ENCODE assay signal across 8 mouse cellular contexts in the genomic region with DNA sequence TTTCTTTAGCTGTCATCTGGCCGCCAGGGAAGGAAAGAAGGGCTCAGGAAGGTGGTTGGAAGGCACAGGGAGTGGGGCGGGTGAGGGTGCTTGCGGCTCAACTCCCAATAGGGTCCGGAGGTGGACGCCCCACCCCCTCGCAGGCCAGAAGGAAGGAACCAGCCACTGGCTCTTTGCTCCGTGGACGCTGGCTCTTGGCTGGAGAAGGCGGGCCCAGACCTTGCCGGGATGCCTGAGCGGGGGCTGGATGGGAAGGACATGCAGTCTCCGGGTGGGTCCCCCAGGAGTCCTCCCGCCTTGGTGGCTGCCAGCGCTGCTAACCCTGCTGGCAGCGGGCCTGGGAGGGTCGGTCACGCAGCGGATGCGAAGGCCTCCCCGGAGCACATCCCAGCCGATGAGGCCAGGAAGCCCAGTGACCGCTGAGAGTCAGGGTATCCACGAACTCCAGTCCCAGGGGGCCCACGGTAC. TPM values are rescaled to one million over a fixed set of nuclear protein-coding genes. Genes with fewer than 3 reads are reported as not detected.
DNase-seq lines count a peak whose midpoint lies in the region; ATAC-seq and TF ChIP-seq lines count a peak whose summit lies in the region.

No protein-coding gene starts in this region.

- peak overlapping the region; percentile 22 for H3K4me3 ChIP-seq in ES-Bruce4 (ENCODE audit: low read depth, low read length)
- peak overlapping the region; percentile 53 for H3K4me3 ChIP-seq in hindbrain, embryonic 10.5 days
- peak overlapping the region; percentile 10 for H3K4me3 ChIP-seq in limb, embryonic 11.5 days (ENCODE audit: low read depth, low read length)
- peak overlapping the region; percentile 20; the same call in 1 of the 2 replicates for H3K4me3 ChIP-seq in midbrain, embryonic 13.5 days (replicated peaks)

- ATAC-seq in limb, embryonic 11.5 days (ENCODE audit: insufficient number of reproducible peaks, low FRiP score, low TSS enrichment, low read depth): peak; percentile 53
- ATAC-seq in midbrain, embryonic 13.5 days: peak; percentile 48; the same call in 1 of the 2 replicates

- H3K9ac ChIP-seq in ES-Bruce4 (ENCODE audit: low read depth, poor library complexity, severe bottlenecking): peak overlapping the region; percentile 34
- H3K9ac ChIP-seq in limb, embryonic 11.5 days (ENCODE audit: low read length): peak overlapping the region; percentile 52
- H3K9ac ChIP-seq in midbrain, embryonic 13.5 days (replicated peaks): peak overlapping the region; percentile 46

- no peak for TF ChIP-seq POLR2A in ES-Bruce4 (IDR thresholded peaks at IDR 0.05; ENCODE audit: insufficient read depth, low read length)
- no peak for TF ChIP-seq POLR2A in brain, embryonic 14.5 days (IDR thresholded peaks at IDR 0.05; ENCODE audit: borderline replicate concordance, extremely low read depth, insufficient read depth, insufficient read length, poor library complexity, severe bottlenecking)

- H3K9me3 ChIP-seq in ES-Bruce4 (replicated peaks; ENCODE audit: control insufficient read depth, insufficient read depth, low read length, poor library complexity, severe bottlenecking): no peaks in the 10 kb centered on the region
- H3K9me3 ChIP-seq in hindbrain, embryonic 10.5 days: no peaks in the 10 kb centered on the region
- H3K9me3 ChIP-seq in limb, embryonic 11.5 days (ENCODE audit: control insufficient read depth, low read length): no peaks in the 10 kb centered on the region
- H3K9me3 ChIP-seq in midbrain, embryonic 13.5 days: no peaks in the 10 kb centered on the region

- peak overlapping the region; percentile 44 for H3K4me2 ChIP-seq in limb, embryonic 11.5 days (ENCODE audit: low read depth, severe bottlenecking)
- H3K4me2 ChIP-seq in midbrain, embryonic 13.5 days (replicated peaks): peak overlapping the region; percentile 48

- WGBS in hindbrain, embryonic 10.5 days: 2% methylated on average over 24 of the region's 24 CpGs
- WGBS in limb, embryonic 11.5 days: 2% methylated on average over 24 of the region's 24 CpGs
- WGBS in midbrain, embryonic 13.5 days: 2% methylated on average over 24 of the region's 24 CpGs

- peak; percentile 39 for DNase-seq in brain, embryonic 14.5 days (ENCODE audit: low read depth)
- DNase-seq in gastrocnemius, adult 18-20 months (ENCODE audit: low spot score): peak; percentile 89
- DNase-seq in hindbrain, embryonic 10.5 days (ENCODE audit: low spot score): peak; percentile 62
- DNase-seq in limb, embryonic 11.5 days (ENCODE audit: low spot score): peak; percentile 78
- peak; percentile 40 for DNase-seq in urinary bladder, adult 2 months (ENCODE audit: low spot score)
- DNase-seq in thymus, postnatal 0 days (ENCODE audit: low spot score): no peak

- no peak for TF ChIP-seq EP300 in ES-Bruce4 (IDR thresholded peaks at IDR 0.05; ENCODE audit: insufficient read depth, low read depth, low read length)

- peaks cover 5% of the 10 kb centered on the region for H3K4me1 ChIP-seq in ES-Bruce4 (ENCODE audit: control insufficient read depth, insufficient read depth, low read length)
- H3K4me1 ChIP-seq in hindbrain, embryonic 10.5 days (replicated peaks): peaks cover 67% of the 10 kb centered on the region
- H3K4me1 ChIP-seq in limb, embryonic 11.5 days (ENCODE audit: control insufficient read depth, insufficient read depth, low read length): peaks cover 17% of the 10 kb centered on the region
- H3K4me1 ChIP-seq in midbrain, embryonic 13.5 days (replicated peaks): peaks cover 39% of the 10 kb centered on the region

- H3K27ac ChIP-seq in ES-Bruce4 (ENCODE audit: insufficient read depth, low read length): no peak overlapping the region
- H3K27ac ChIP-seq in hindbrain, embryonic 10.5 days: peak overlapping the region; percentile 81
- 0 out of 2 replicates have a peak overlapping the region, but pooled peaks have one; percentile 10 for H3K27ac ChIP-seq in limb, embryonic 11.5 days (replicated peaks; ENCODE audit: low read depth, low read length)
- no peak overlapping the region for H3K27ac ChIP-seq in midbrain, embryonic 13.5 days

- no peak for TF ChIP-seq CTCF in ES-Bruce4 (IDR thresholded peaks at IDR 0.05; ENCODE audit: low read depth, low read length)
- TF ChIP-seq CTCF in brain, embryonic 14.5 days (IDR thresholded peaks at IDR 0.05; ENCODE audit: borderline replicate concordance, extremely low read depth, insufficient read depth, insufficient read length): no peak

- H3K36me3 ChIP-seq in ES-Bruce4 (ENCODE audit: control insufficient read depth, insufficient read depth, low read length, poor library complexity, severe bottlenecking): no peaks in the 10 kb centered on the region
- no peaks in the 10 kb centered on the region for H3K36me3 ChIP-seq in hindbrain, embryonic 10.5 days
- H3K36me3 ChIP-seq in limb, embryonic 11.5 days (ENCODE audit: control insufficient read depth, insufficient read depth, low read length): no peaks in the 10 kb centered on the region
- no peaks in the 10 kb centered on the region for H3K36me3 ChIP-seq in midbrain, embryonic 13.5 days

- H3K27me3 ChIP-seq in ES-Bruce4 (ENCODE audit: control insufficient read depth, insufficient read depth, low read length, poor library complexity, severe bottlenecking): no peaks in the 10 kb centered on the region
- peaks cover 44% of the 10 kb centered on the region for H3K27me3 ChIP-seq in hindbrain, embryonic 10.5 days (ENCODE audit: insufficient read depth, poor library complexity, severe bottlenecking)
- no peaks in the 10 kb centered on the region for H3K27me3 ChIP-seq in limb, embryonic 11.5 days (ENCODE audit: control insufficient read depth, insufficient read depth, low read length)
- H3K27me3 ChIP-seq in midbrain, embryonic 13.5 days: 0 out of 2 replicates have a peak, but pooled peaks cover 6% of the 10 kb centered on the region

RNA-seq across cellular contexts. Expression of a gene that starts 12.5 kb away (rescaled TPM):
- 0.70 TPM in 1 of 2 replicates, not detected in the other for polyA plus RNA-seq in ES-Bruce4 (2011; ENCODE audit: insufficient read depth, insufficient read length, low read depth, missing spikeins)
- polyA plus RNA-seq in brain, embryonic 14.5 days (2012; rRNA removed): 0.35 and 0.36 TPM in 2 replicates
- total RNA-seq in gastrocnemius, adult 18-20 months (2021): 1 to 10 TPM; 1.3 to 3.8 TPM
- 0.81 and 1.6 TPM in 2 replicates for polyA plus RNA-seq in hindbrain, embryonic 10.5 days (2016; fragmentation: Nextera tagmentation; extraction: Ambion mirVana)
- 10.7 and 12.6 TPM in 2 replicates for polyA plus RNA-seq in limb, embryonic 11.5 days (2014; fragmentation: Nextera tagmentation; extraction: Ambion mirVana)
- 0.12 and 0.13 TPM in 2 replicates for polyA plus RNA-seq in midbrain, embryonic 13.5 days (2015; fragmentation: Nextera tagmentation; extraction: Ambion mirVana)
- polyA plus RNA-seq in urinary bladder, adult 2 months (2012; rRNA removed): 2.8 and 2.9 TPM in 2 replicates
- 2.8 and 3.6 TPM in 2 replicates for polyA plus RNA-seq in thymus, postnatal 0 days (2015; fragmentation: Nextera tagmentation; extraction: Ambion mirVana)

Comparison
In these comparisons a context has a peak if more than half of its experiments do, and no peak if none do; other contexts are left out.
1. H3K27ac ChIP-seq: peak in hindbrain, embryonic 10.5 days (single experiment) and limb, embryonic 11.5 days (single experiment); none in ES-Bruce4 (single experiment) and midbrain, embryonic 13.5 days (single experiment).
2. Peak in every context shown above with its lines, with median percentiles within 50 percentile points of each other: H3K4me3 ChIP-seq and H3K9ac ChIP-seq.